Mouse (Mus musculus) thymus, postnatal 14 days (tissue): ENCODE results near the gene Gpm6b.

Source experiments
- DNase-seq: peaks from one replicate; pipeline ENCODE4 v3.0.0; 2021

The Gpm6b gene

GRCm38 (mm10) chrX:166307437-166308222 lies 68.9 kb downstream of the Gpm6b start:
- DNase-seq = no peak

GRCm38 (mm10) chrX:166308798-166309197 lies 70.1 kb downstream of the Gpm6b start:
- DNase-seq = no peak

GRCm38 (mm10) chrX:166315251-166315650 lies 76.5 kb downstream of the Gpm6b start:
- no peak for DNase-seq

GRCm38 (mm10) chrX:166316552-166317375 lies 78.1 kb downstream of the Gpm6b start:
- DNase-seq = peak; percentile 21

- no peak for DNase-seq
Observed at GRCm38 (mm10) chrX:166317376-166317679, 78.6 kb downstream of the Gpm6b start.

GRCm38 (mm10) chrX:166323226-166323625 lies 84.5 kb downstream of the Gpm6b start:
- no peak for DNase-seq

- DNase-seq = no peak
Observed at GRCm38 (mm10) chrX:166327621-166328020, 88.9 kb downstream of the Gpm6b start.

- no peak for DNase-seq
Observed at GRCm38 (mm10) chrX:166328219-166328901, 89.6 kb downstream of the Gpm6b start.

GRCm38 (mm10) chrX:166328904-166329451 lies 90.3 kb downstream of the Gpm6b start:
- no peak for DNase-seq

GRCm38 (mm10) chrX:166334516-166335136 lies 95.9 kb downstream of the Gpm6b start:
- DNase-seq = no peak

- DNase-seq = no peak
Observed at GRCm38 (mm10) chrX:166338353-166338752, 99.6 kb downstream of the Gpm6b start.

GRCm38 (mm10) chrX:166338784-166339520 lies 100.2 kb downstream of the Gpm6b start:
- DNase-seq = no peak

- no peak for DNase-seq
Observed at GRCm38 (mm10) chrX:166339911-166340310, 101.2 kb downstream of the Gpm6b start.

GRCm38 (mm10) chrX:166341795-166342194 lies 103.1 kb downstream of the Gpm6b start:
- DNase-seq = no peak

- no peak for DNase-seq
Observed at GRCm38 (mm10) chrX:166344228-166345015, 105.7 kb downstream of the Gpm6b start.

- DNase-seq = no peak
Observed at GRCm38 (mm10) chrX:166348086-166348485, 109.4 kb downstream of the Gpm6b start.

- DNase-seq = no peak
Observed at GRCm38 (mm10) chrX:166348634-166349033, 109.9 kb downstream of the Gpm6b start.

GRCm38 (mm10) chrX:166351790-166352189 lies 113.1 kb downstream of the Gpm6b start:
- peak; percentile 56 for DNase-seq

- no peak for DNase-seq
Observed at GRCm38 (mm10) chrX:166353412-166353811, 114.7 kb downstream of the Gpm6b start.

- DNase-seq = no peak
Observed at GRCm38 (mm10) chrX:166354913-166355312, 116.2 kb downstream of the Gpm6b start.

- no peak for DNase-seq
Observed at GRCm38 (mm10) chrX:166356276-166356675, 117.6 kb downstream of the Gpm6b start.
